ENCODE assay signal across 8 mouse cellular contexts in genomic region chr2:132516130-132517030, GRCm38 (mm10).
DNase-seq lines count a peak whose midpoint lies in the region; ATAC-seq and TF ChIP-seq lines count a peak whose summit lies in the region.

No protein-coding gene starts in this region.

- H3K4me2 ChIP-seq in heart, postnatal 0 days (ENCODE audit: low read depth, low read length), result no peak overlapping the region

- H3K4me3 ChIP-seq in E14TG2a.4 (replicated peaks; ENCODE audit: low read length), result no peak overlapping the region
- no peak overlapping the region for H3K4me3 ChIP-seq in heart, postnatal 0 days (ENCODE audit: low read depth, low read length)
- no peak overlapping the region for H3K4me3 ChIP-seq in layer of hippocampus, adult 2 months

- peak; percentile 78 for TF ChIP-seq CTCF in E14TG2a.4 (conservative IDR thresholded peaks at IDR 0.05; ENCODE audit: low read length)
- peak; percentile 76 for TF ChIP-seq CTCF in heart, postnatal 0 days (IDR thresholded peaks at IDR 0.05; ENCODE audit: low read depth)
- TF ChIP-seq CTCF in layer of hippocampus, adult 2 months (conservative IDR thresholded peaks at IDR 0.05), result peak; percentile 91

- no peak overlapping the region for H3K9ac ChIP-seq in heart, postnatal 0 days (replicated peaks; ENCODE audit: low read depth, low read length)

- no peaks in the 10 kb centered on the region for H3K9me3 ChIP-seq in E14TG2a.4 (ENCODE audit: low read length)
- H3K9me3 ChIP-seq in heart, postnatal 0 days (replicated peaks; ENCODE audit: control insufficient read depth, low read length), result no peaks in the 10 kb centered on the region

- DNase-seq in adrenal gland, adult 18-20 months (ENCODE audit: low spot score in 2 of 2), result peak; percentile 61 to 75
- DNase-seq in embryo, embryonic 10.5 days (ENCODE audit: low spot score), result peak; percentile 86
- DNase-seq in heart, postnatal 0 days (ENCODE audit: low spot score), result peak; percentile 73
- peak; percentile 58 to 80 for DNase-seq in layer of hippocampus, adult 2 months (ENCODE audit: low spot score in 2 of 2)
- DNase-seq in right cerebral cortex, postnatal 36 days (ENCODE audit: low spot score in 2 of 2), result peak; percentile 37 to 44

- H3K27ac ChIP-seq in heart, postnatal 0 days (ENCODE audit: low read depth), result no peak overlapping the region
- H3K27ac ChIP-seq in layer of hippocampus, adult 2 months, result peak overlapping the region; percentile 90; the same call in 1 of the 2 replicates

- H3K27me3 ChIP-seq in E14TG2a.4 (ENCODE audit: insufficient read depth, low read length), result peaks cover 17% of the 10 kb centered on the region
- no peaks in the 10 kb centered on the region for H3K27me3 ChIP-seq in heart, postnatal 0 days (ENCODE audit: control insufficient read depth, insufficient read depth, low read length)

- no peak for TF ChIP-seq EP300 in heart, postnatal 0 days (IDR thresholded peaks at IDR 0.05; ENCODE audit: low read depth)

- no peak for ATAC-seq in heart, postnatal 0 days (ENCODE audit: insufficient read depth, low read depth)
- ATAC-seq in megakaryocyte-erythroid progenitor cell, adult 5-6 weeks (replicated peaks; ENCODE audit: low FRiP score, low TSS enrichment, poor library complexity, severe bottlenecking), result 0 out of 2 replicates have a peak, but pooled peaks have one; percentile 42
- ATAC-seq in monocyte, adult 5-6 weeks (replicated peaks; ENCODE audit: insufficient number of reproducible peaks, low FRiP score, low TSS enrichment, poor library complexity, severe bottlenecking), result no peak

- peaks cover 44% of the 10 kb centered on the region for H3K4me1 ChIP-seq in E14TG2a.4 (replicated peaks; ENCODE audit: low read depth, low read length)
- no peaks in the 10 kb centered on the region; the same call in 1 of the 2 replicates for H3K4me1 ChIP-seq in heart, postnatal 0 days (ENCODE audit: control insufficient read depth, insufficient read depth)

- no peaks in the 10 kb centered on the region for H3K36me3 ChIP-seq in E14TG2a.4 (ENCODE audit: insufficient read depth, low read length)
- H3K36me3 ChIP-seq in heart, postnatal 0 days (replicated peaks; ENCODE audit: control insufficient read depth, insufficient read depth, low read length), result no peaks in the 10 kb centered on the region

- 28% methylated on average over 16 of the region's 16 CpGs for WGBS in heart, postnatal 0 days
